Mouse (Mus musculus): Measurements from ENCODE around the gene Samd14. TPM values are rescaled to one million over a fixed set of nuclear protein-coding genes. Genes with fewer than 3 reads are reported as not detected.
"Not testable (repeated sequence)": the region's sequence is repeated elsewhere in the genome, so short reads cannot be mapped to it uniquely, and the experiment has no call there.

The Samd14 gene
- polyA plus RNA-seq, 1 experiment from 2014 or later, result 24.5 TPM

- WGBS, result under 1% methylated on average over 27 of the region's 27 CpGs
- 0 out of 2 replicates have a peak, but pooled peaks have one; percentile 7 for TF ChIP-seq CTCF (IDR thresholded peaks at IDR 0.05; ENCODE audit: low read depth)
- H3K27me3 ChIP-seq (ENCODE audit: insufficient read depth, low read length), result no peaks in the 10 kb centered on the region
- H3K4me3 ChIP-seq (ENCODE audit: low read depth, low read length), result peak overlapping the region; percentile 39
- peak overlapping the region; percentile 53 for H3K9ac ChIP-seq
- peak; percentile 40 for ATAC-seq (ENCODE audit: insufficient read depth)
- H3K9me3 ChIP-seq (ENCODE audit: low read depth, low read length), result no peaks in the 10 kb centered on the region
- peaks cover 44% of the 10 kb centered on the region for H3K36me3 ChIP-seq (ENCODE audit: insufficient read depth)
- H3K4me2 ChIP-seq, result peak overlapping the region; percentile 76
- H3K4me1 ChIP-seq (ENCODE audit: insufficient read depth), result peaks cover 18% of the 10 kb centered on the region; the same call in 1 of the 2 replicates
- peak overlapping the region; percentile 71 for H3K27ac ChIP-seq (ENCODE audit: low read depth)
- peak; percentile 93 for DNase-seq
Measured at GRCm38 (mm10) chr11:95006525-95007219, 3.0 kb upstream of the Samd14 start.

GRCm38 (mm10) chr11:95007418-95007817, 2.3 kb upstream of the Samd14 start:
- peaks cover 22% of the 10 kb centered on the region; the same call in 1 of the 2 replicates for H3K4me1 ChIP-seq (ENCODE audit: insufficient read depth)

GRCm38 (mm10) chr11:95008661-95009628, 734 bp upstream of the Samd14 start:
- 24% methylated on average over 15 of the region's 15 CpGs for WGBS
- TF ChIP-seq CTCF (IDR thresholded peaks at IDR 0.05; ENCODE audit: low read depth), result no peak
- no peaks in the 10 kb centered on the region for H3K27me3 ChIP-seq (ENCODE audit: insufficient read depth, low read length)
- H3K27ac ChIP-seq (ENCODE audit: low read depth), result peak overlapping the region; percentile 96
- DNase-seq, result peak; percentile 71
- H3K9ac ChIP-seq, result peak overlapping the region; percentile 91
- ATAC-seq (ENCODE audit: insufficient read depth), result peak; percentile 50
- peaks cover 22% of the 10 kb centered on the region; the same call in 1 of the 2 replicates for H3K4me1 ChIP-seq (ENCODE audit: insufficient read depth)
- peak overlapping the region; percentile 87 for H3K4me2 ChIP-seq
- peak overlapping the region; percentile 72 for H3K4me3 ChIP-seq (ENCODE audit: low read depth, low read length)
- H3K36me3 ChIP-seq (ENCODE audit: insufficient read depth), result peaks cover 21% of the 10 kb centered on the region
- no peaks in the 10 kb centered on the region for H3K9me3 ChIP-seq (ENCODE audit: low read depth, low read length)

More at GRCm38 (mm10) chr11:95007418-95007817, 2.3 kb upstream of the Samd14 start:
- Histone ChIP-seq H3K27me3 (ENCODE audit: insufficient read depth, low read length) (no peaks in the 10 kb centered on the region), H3K9me3 (ENCODE audit: low read depth, low read length) (no peaks in the 10 kb centered on the region), H3K4me2 (peak overlapping the region; percentile 76), H3K27ac (ENCODE audit: low read depth) (no peak overlapping the region), H3K9ac (no peak overlapping the region), H3K4me3 (ENCODE audit: low read depth, low read length) (no peak overlapping the region), H3K36me3 (ENCODE audit: insufficient read depth) (peaks cover 36% of the 10 kb centered on the region)
- no peak for TF ChIP-seq CTCF (IDR thresholded peaks at IDR 0.05; ENCODE audit: low read depth)
- DNase-seq (no peak), ATAC-seq (ENCODE audit: insufficient read depth) (no peak)
- 51% methylated on average over 3 of the region's 3 CpGs for WGBS

- WGBS, result under 1% methylated on average over 37 of the region's 40 CpGs
- H3K27ac ChIP-seq (ENCODE audit: low read depth), result peak overlapping the region; percentile 96
- H3K9ac ChIP-seq, result peak overlapping the region; percentile 91
- H3K36me3 ChIP-seq (ENCODE audit: insufficient read depth), result peaks cover 21% of the 10 kb centered on the region
- H3K4me1 ChIP-seq (ENCODE audit: insufficient read depth), result peaks cover 22% of the 10 kb centered on the region; the same call in 1 of the 2 replicates
- H3K9me3 ChIP-seq (ENCODE audit: low read depth, low read length), result no peaks in the 10 kb centered on the region
- peak overlapping the region; percentile 72 for H3K4me3 ChIP-seq (ENCODE audit: low read depth, low read length)
- H3K27me3 ChIP-seq (ENCODE audit: insufficient read depth, low read length), result no peaks in the 10 kb centered on the region
- H3K4me2 ChIP-seq, result peak overlapping the region; percentile 87
- ATAC-seq (ENCODE audit: insufficient read depth) (peak; percentile 14; the same call in 1 of the 2 replicates), DNase-seq (peak; percentile 39)
- no peak for TF ChIP-seq CTCF (IDR thresholded peaks at IDR 0.05; ENCODE audit: low read depth)
Measured at GRCm38 (mm10) chr11:95010141-95010739, 561 bp downstream of the Samd14 start.

GRCm38 (mm10) chr11:95010841-95011403, 1.2 kb downstream of the Samd14 start:
- H3K27me3 ChIP-seq (ENCODE audit: insufficient read depth, low read length); ATAC-seq (ENCODE audit: insufficient read depth); H3K9me3 ChIP-seq (ENCODE audit: low read depth, low read length); DNase-seq: not testable (repeated sequence)
- Histone ChIP-seq H3K9ac (peak overlapping the region; percentile 91), H3K4me1 (ENCODE audit: insufficient read depth) (peaks cover 22% of the 10 kb centered on the region; the same call in 1 of the 2 replicates), H3K4me3 (ENCODE audit: low read depth, low read length) (peak overlapping the region; percentile 72), H3K36me3 (ENCODE audit: insufficient read depth) (peaks cover 17% of the 10 kb centered on the region; the same call in 1 of the 2 replicates), H3K4me2 (peak overlapping the region; percentile 87), H3K27ac (ENCODE audit: low read depth) (peak overlapping the region; percentile 30; the same call in 1 of the 2 replicates)
- 6% methylated on average over 4 of the region's 4 CpGs for WGBS

- Histone ChIP-seq H3K9me3 (ENCODE audit: low read depth, low read length) (no peaks in the 10 kb centered on the region), H3K4me3 (ENCODE audit: low read depth, low read length) (peak overlapping the region; percentile 72), H3K4me1 (ENCODE audit: insufficient read depth) (peaks cover 18% of the 10 kb centered on the region; the same call in 1 of the 2 replicates), H3K27ac (ENCODE audit: low read depth) (peak overlapping the region; percentile 3; the same call in 1 of the 2 replicates), H3K4me2 (peak overlapping the region; percentile 87), H3K9ac (peak overlapping the region; percentile 18), H3K27me3 (ENCODE audit: insufficient read depth, low read length) (no peaks in the 10 kb centered on the region), H3K36me3 (ENCODE audit: insufficient read depth) (peaks cover 19% of the 10 kb centered on the region; the same call in 1 of the 2 replicates)
- WGBS, result 23% methylated on average over 1 of the region's 1 CpGs
- no peak for ATAC-seq (ENCODE audit: insufficient read depth)
- DNase-seq, result no peak
- TF ChIP-seq CTCF (IDR thresholded peaks at IDR 0.05; ENCODE audit: low read depth), result no peak
Measured at GRCm38 (mm10) chr11:95011416-95011815, 1.7 kb downstream of the Samd14 start.
